Mouse (Mus musculus): ENCODE data around the gene Dynlt1b. TPM values are rescaled to one million over a fixed set of nuclear protein-coding genes. Genes with fewer than 3 reads are reported as not detected.
"Not testable (repeated sequence)": the region's sequence is repeated elsewhere in the genome, so short reads cannot be mapped to it uniquely, and the experiment has no call there.

Dynlt1b gene
- total RNA-seq (2022): 10 to 100 TPM; 40.0 to 51.4 (median 46.8) TPM

DNA sequence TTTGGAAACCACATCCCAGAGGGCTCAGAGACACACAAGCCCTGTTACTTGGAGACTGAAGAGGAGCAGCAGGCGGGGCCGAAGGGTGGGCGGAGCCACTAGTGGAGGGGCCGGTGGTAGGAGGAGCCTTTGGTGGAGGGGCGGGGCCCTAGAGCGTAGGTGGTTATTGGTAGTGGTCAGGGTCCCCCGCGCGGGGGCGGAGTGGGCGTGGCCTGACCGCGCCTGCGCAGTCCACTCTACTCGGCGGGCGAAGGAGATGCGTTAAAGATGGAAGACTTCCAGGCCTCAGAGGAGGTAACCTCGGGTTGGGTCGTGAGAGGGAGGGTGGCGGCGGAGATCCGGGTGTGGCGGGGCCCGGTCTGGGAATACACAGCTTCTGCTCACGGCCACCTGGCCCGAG, at the start of gene Dynlt1b:
TSS of gene Dynlt1b (plus strand) at position 168 of the 400 bp plus-strand sequence.
- peak; percentile 100 for DNase-seq (ENCODE audit: low spot score in 2 of 2)

DNA sequence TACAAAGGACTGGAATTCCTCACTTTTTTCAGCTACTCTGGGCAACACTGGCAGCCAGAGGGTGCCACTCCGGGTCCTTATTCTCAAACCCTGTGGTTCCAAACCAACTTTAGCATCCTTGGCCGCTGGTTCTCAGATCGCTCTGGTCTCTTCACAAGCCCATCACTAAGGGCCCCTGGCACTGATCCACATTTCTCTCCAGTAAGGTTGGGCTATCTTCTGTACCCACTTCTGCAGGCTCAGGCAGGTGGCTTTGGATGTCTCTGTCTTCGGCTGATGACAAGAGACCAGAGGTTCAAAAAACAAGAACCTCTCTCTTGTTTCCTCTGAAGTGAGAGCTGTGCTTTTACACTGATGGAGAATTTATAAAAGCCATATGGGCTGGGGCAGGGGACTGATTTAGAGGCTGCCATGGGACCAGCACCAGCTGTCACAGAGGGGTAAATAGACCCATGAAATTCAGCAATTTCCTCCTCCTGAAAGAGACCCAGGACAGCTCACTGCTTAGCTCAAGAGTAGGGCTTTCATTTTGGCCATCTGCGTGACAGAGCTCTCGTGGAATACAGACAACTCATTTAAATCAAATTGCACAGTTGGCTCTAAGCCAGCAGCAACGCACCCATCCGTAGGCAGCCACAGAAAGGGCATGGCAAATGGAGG, 49.6 kb upstream of the Dynlt1b start:
- not testable (repeated sequence) for DNase-seq (ENCODE audit: low spot score in 2 of 2)

DNA sequence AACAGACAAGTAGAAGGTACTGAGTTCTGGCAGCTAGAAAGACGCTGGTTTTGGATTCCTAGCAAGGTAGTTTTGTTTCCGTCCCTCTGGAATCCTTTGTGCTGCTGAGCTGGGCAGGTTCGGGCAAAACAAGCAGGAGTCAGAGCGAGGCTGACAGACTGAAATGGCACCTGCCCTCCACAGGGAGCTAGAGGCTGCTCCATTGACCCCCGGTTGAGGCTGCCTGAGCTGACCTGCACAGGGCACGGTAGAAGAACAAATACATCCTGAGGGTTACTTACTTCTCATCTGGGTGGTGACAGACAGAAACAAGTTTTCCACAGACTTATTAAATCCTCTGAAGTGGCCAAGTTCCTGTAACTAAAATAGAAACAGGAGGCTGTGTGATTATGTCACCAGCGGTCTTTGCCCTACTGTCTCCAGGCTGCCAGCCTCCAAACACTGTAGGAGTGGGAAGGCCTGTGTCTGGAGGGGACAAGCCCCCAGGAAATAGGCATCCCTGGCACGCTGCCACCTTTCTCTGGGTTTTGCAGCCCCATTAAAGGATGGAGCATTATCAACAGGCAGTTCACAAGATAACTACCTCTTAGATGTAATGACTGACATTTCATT, 48.7 kb upstream of the Dynlt1b start:
- DNase-seq (ENCODE audit: low spot score in 2 of 2): not testable (repeated sequence)

DNA sequence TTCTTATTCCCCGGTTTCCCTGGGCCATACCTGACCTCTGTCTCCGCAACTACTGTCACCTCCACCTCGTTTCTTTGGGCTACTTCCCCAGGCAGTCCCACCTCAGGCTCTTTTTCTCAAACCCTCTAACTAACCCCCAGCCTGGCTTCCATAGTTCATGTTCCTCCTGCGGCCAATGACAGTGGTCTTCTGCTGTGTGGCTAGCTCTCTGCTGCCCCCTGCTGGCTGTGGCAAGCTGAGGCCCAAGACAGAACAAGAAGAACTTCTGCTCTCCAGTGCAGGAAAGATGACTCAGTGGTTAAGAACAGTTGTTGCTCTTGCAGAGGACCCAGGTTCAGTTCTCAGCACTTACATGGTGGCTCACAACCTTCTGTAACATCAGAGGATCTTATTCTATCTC, 43.0 kb upstream of the Dynlt1b start:
- not testable (repeated sequence) for DNase-seq (ENCODE audit: low spot score in 2 of 2)

- DNase-seq (ENCODE audit: low spot score in 2 of 2): not testable (repeated sequence)
Observed at GRCm38 (mm10) chr17:6387380-6387911, 42.5 kb upstream of the Dynlt1b start.

GRCm38 (mm10) chr17:6389463-6389862, 40.4 kb upstream of the Dynlt1b start:
- DNase-seq (ENCODE audit: low spot score in 2 of 2): not testable (repeated sequence)

DNA sequence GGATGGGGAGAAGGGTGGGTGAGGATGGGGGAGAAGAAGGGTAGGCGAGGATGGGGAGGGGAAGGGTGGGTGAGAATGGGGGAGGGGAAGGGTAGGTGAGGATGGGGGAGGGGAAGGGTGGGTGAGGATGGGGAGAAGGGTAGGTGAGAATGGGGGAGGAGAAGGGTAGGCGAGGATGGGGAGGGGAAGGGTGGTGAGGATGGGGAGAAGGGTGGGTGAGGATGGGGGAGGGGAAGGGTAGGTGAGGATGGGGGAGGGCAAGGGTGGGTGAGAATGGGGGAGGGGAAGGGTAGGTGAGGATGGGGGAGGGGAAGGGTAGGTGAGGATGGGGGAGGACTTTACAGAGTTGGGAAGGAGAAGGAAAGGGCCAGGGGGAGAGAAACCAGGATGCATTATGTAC, 39.2 kb upstream of the Dynlt1b start:
- not testable (repeated sequence) for DNase-seq (ENCODE audit: low spot score in 2 of 2)

- DNase-seq (ENCODE audit: low spot score in 2 of 2): not testable (repeated sequence)
Observed at GRCm38 (mm10) chr17:6391736-6392135, 38.2 kb upstream of the Dynlt1b start.

DNA sequence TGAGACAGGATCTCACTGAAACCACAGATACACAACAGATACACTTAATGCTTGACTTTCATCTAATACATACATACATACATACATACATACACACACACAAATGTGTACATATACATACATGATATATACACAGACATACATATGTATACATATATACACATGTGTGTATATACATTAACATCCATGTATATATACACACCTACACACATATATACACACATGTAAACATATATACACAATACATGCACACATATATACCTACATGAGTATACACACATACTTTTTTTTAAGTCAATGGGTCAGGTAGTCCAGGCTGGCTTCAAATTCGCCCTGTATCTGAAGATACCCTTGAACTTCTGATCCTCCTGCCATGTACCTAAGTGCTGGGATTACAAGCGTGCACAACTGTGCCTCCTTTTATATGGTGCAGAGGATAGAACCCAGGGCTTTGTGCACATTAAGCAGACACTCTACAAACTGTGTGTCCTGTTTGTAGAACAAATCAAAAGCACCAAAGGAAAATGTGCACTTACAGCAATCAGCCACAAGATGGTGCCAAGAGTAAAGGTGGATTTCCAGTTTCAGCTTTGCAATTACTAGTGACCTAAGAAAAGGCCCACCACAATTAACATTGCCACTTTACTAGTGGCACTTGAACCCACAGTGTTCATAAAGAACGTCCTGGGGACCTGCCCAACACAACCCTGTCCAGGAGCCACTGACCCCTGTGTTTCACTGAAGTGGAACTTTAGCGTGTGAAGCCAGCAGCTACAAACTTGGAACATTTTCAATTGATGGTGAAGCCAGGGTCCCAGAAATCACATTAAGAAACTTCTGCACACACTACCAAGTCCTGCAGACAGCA, 37.2 kb upstream of the Dynlt1b start:
- not testable (repeated sequence) for DNase-seq (ENCODE audit: low spot score in 2 of 2)

GRCm38 (mm10) chr17:6398079-6398478, 31.8 kb upstream of the Dynlt1b start:
- not testable (repeated sequence) for DNase-seq (ENCODE audit: low spot score in 2 of 2)

DNA sequence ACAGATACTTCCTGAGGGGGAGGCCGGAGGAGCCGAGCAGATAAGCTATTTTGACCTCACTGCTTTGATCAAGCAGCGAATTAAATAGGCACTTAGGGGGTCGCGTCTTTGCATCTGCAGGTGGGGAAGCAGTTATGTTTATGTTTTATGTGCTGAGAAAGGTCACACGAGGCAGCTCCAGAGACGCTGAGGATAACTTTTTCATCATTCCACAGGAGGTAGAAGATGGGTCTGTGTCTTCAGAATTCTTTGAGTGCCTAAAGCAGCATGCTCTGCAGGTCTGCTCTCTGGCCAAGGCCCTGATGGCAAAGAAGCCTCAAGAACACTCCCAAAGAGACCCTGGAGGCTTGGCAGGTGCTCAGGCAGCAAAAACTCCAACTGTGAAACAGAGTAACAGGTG, 31.1 kb upstream of the Dynlt1b start:
- DNase-seq (ENCODE audit: low spot score in 2 of 2): not testable (repeated sequence)

DNA sequence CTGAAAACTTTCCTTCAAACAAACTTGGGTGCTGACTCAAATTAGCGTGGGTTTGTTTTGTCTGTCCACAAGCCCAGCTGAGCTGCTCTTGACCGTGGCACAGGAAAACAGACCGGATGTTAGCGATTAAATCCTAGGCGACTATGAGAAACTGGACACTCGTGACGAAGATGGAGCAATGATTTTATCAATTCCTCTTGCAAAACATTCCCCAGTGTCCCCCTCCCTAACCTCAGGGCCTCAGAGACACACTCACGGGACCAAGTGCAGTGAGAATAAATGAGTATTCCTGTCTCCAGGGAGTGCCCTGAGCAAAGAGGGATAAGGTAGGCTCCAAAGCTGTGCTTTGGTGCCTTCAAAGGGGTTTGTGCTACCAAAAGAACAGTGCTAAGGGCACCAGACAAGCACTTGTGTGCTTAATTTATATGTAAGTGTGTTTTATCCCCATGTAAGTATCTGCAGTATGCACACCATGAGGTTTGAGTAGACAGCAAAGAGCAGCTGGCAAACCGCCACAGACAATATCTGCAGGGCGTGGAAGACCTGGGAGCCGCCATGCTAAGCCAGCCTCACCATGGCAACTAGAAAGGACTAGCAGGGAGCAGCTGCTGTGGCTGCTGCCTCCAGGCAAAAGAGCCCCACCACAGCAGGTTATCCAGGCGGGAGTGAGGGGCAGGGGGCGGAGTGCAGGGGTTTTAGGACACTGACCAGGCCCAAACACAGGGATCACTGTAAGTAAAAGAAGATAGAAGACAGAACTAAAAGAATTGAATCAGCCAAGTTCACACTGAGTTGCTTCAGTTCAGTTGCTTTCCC, 30.4 kb upstream of the Dynlt1b start:
- not testable (repeated sequence) for DNase-seq (ENCODE audit: low spot score in 2 of 2)

DNA sequence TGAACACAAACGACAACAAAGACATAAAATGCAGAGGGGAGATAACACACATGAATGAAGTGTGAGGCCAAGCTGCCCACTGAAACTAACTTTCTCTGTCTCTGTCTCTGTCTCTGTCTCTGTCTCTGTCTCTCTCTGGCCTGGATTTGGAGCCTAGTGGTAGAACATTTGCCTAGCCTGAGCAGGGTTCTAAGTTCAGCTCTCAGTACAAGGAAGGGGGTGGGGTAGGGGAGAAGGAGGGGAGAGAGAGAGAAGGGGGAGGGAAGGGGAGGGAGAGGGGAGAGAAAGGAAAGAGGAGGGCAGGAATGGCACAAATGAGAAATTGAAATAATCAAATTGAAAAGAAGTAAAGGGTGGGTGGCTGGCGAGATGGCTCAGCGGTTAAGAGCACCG, 29.8 kb upstream of the Dynlt1b start:
- DNase-seq (ENCODE audit: low spot score in 2 of 2): not testable (repeated sequence)

- not testable (repeated sequence) for DNase-seq (ENCODE audit: low spot score in 2 of 2)
Observed at GRCm38 (mm10) chr17:6404493-6404892, 25.4 kb upstream of the Dynlt1b start.

DNA sequence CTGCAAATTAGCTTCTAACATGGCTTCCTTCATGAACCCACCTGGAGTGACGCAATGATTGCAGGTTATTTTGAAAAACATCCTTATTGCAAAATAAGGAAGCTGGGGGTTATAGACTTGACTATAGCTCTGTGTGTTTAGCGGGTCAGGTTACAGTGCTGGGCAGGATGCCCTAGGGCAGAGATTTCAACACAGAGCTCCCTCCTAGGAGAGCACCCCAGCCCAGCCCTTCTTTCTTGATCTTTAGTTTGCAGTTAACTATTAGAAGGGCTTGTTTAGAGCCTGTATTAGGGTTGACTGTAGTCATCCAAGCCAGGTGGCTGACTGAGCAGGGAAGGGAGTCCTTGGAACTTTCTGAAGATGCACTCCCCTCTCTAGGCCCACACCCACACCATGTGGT, 22.9 kb upstream of the Dynlt1b start:
- DNase-seq (ENCODE audit: low spot score in 2 of 2): peak in 1 of 2 experiments; percentile 38

- DNase-seq (ENCODE audit: low spot score in 2 of 2): not testable (repeated sequence)
Observed at GRCm38 (mm10) chr17:6410713-6411213, 19.1 kb upstream of the Dynlt1b start.

DNA sequence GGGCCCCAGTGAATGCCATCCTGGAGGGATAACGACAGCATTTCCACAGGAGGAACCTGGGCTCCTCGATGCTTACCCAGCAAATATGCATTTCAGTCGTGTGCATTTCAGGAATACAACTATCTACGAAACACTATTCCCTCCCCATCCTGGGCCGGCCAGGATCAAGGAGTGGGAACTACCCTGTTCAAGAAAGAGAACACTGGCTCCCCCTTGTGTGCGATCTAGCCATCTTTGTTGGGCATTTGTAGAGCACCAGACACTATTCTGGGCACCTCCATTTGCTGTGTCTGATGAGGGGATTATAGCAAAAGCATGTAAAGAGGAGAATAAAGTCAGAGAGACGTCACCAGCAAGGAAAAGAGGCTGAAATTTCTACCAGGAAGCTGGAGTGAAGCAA, 12.8 kb upstream of the Dynlt1b start:
- DNase-seq (ENCODE audit: low spot score in 2 of 2): not testable (repeated sequence)

DNA sequence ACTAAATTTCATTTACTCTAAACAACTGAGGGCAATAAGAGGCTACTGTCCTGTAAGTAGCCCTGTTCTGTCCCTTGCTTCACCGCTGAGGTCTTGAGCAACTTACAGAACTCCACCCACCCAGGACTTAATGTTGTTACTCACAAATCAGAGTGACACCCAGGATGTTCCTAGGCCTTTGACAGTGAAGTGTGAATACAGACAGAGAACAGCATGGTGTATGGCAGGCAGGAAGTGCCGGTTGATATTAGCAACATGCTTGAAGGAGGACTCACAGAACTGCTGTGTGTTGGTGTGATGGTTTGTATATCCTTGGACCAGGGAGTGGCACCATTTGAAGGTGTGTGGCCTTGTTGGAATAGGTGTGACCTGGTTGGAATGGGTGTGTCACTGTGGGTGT, 9.4 kb upstream of the Dynlt1b start:
- DNase-seq (ENCODE audit: low spot score in 2 of 2): not testable (repeated sequence)

- DNase-seq (ENCODE audit: low spot score in 2 of 2): not testable (repeated sequence)
Observed at GRCm38 (mm10) chr17:6421547-6422326, 8.2 kb upstream of the Dynlt1b start.

GRCm38 (mm10) chr17:6422370-6422769, 7.5 kb upstream of the Dynlt1b start:
- DNase-seq (ENCODE audit: low spot score in 2 of 2): not testable (repeated sequence)
